Mouse (Mus musculus) forebrain, postnatal 0 days (tissue): ENCODE measurements at regions not wholly inside any gene's neighbourhood (a gene's known extent, or its start where the extent isn't known, plus 50 kb on each side); places are given as distances from the start of the nearest gene placed in this dataset.

Experiments used
- ATAC-seq: fragments of 200-750 bp; cut with Nextera tagmentation; 2 replicates; pipeline ENCODE4 v1.8.0; 2017; ENCODE audit warnings: mild to moderate bottlenecking, moderate library complexity
- DNase-seq: peaks from one replicate; pipeline ENCODE4 v3.0.0-alpha.2; 2015
- H3K27ac ChIP-seq: fragments of 300-500 bp; sonication (generic); 2 replicates; pipeline ENCODE4 v1.5.1; 2014; ENCODE audit warnings: low read depth, mild to moderate bottlenecking, antibody characterized with exemption, low read length, moderate library complexity, mixed read lengths
- H3K27me3 ChIP-seq: fragments of 300-500 bp; sonication (generic); 2 replicates; pipeline ENCODE4 v1.6.1; 2014; ENCODE audit warnings: mild to moderate bottlenecking, low read length, mixed read lengths; ENCODE audit not compliant: insufficient read depth
- H3K36me3 ChIP-seq: fragments of 300-500 bp; sonication (generic); 2 replicates; pipeline ENCODE4 v1.6.1; 2014; ENCODE audit warnings: mild to moderate bottlenecking, moderate library complexity; ENCODE audit not compliant: insufficient read depth
- H3K4me1 ChIP-seq: fragments of 300-500 bp; sonication (generic); 2 replicates; pipeline ENCODE4 v1.6.1; 2014; ENCODE audit warnings: antibody characterized with exemption; ENCODE audit not compliant: insufficient read depth
- H3K4me2 ChIP-seq: fragments of 300-500 bp; sonication (generic); 2 replicates; pipeline ENCODE4 v1.6.1; 2014; ENCODE audit warnings: low read depth, mild to moderate bottlenecking, moderate library complexity
- H3K4me3 ChIP-seq: fragments of 300-500 bp; sonication (generic); 2 replicates; pipeline ENCODE4 v1.5.1; 2014; ENCODE audit warnings: low read depth, low read length, mixed read lengths
- H3K9ac ChIP-seq: fragments of 300-500 bp; sonication (generic); 2 replicates; pipeline ENCODE4 v1.6.1; 2014; ENCODE audit warnings: mild to moderate bottlenecking
- H3K9me3 ChIP-seq: fragments of 300-500 bp; sonication (generic); 2 replicates; pipeline ENCODE4 v1.6.1; 2016; ENCODE audit warnings: low read length
- CTCF ChIP-seq: sonication (generic); IDR thresholded peaks from 2 replicates; pipeline ENCODE4 v1.5.1; 2016; ENCODE audit warnings: antibody characterized with exemption, control low read depth, low read depth
- WGBS: fragments of 180-500 bp; shearing (Covaris S2); extraction: QIAGEN DNeasy Blood & Tissue Kit; methylation state at CpG from one replicate; pipeline ENCODE4 v1.1.7; 2014; 5-methylcytosine and 5-hydroxymethylcytosine counted together

- DNase-seq (no peak), ATAC-seq (no peak)
- WGBS = 29% methylated on average over 8 of the region's 8 CpGs
- Histone ChIP-seq H3K27me3 (no peaks in the 10 kb centered on the region), H3K9ac (no peak overlapping the region), H3K36me3 (no peaks in the 10 kb centered on the region), H3K9me3 (no peaks in the 10 kb centered on the region), H3K4me3 (no peak overlapping the region), H3K4me2 (no peak overlapping the region), H3K27ac (no peak overlapping the region), H3K4me1 (no peaks in the 10 kb centered on the region)
- no peak for TF ChIP-seq CTCF
Measured at GRCm38 (mm10) chr6:111621684-111622480, 651.7 kb upstream of the Lmcd1 start.

GRCm38 (mm10) chr6:111622481-111623139, 650.9 kb upstream of the Lmcd1 start:
- Histone ChIP-seq H3K4me2 (no peak overlapping the region), H3K9me3 (no peaks in the 10 kb centered on the region), H3K27ac (no peak overlapping the region), H3K4me1 (no peaks in the 10 kb centered on the region), H3K27me3 (no peaks in the 10 kb centered on the region), H3K4me3 (no peak overlapping the region), H3K9ac (no peak overlapping the region), H3K36me3 (no peaks in the 10 kb centered on the region)
- no peak for DNase-seq
- 14% methylated on average over 7 of the region's 7 CpGs for WGBS
- TF ChIP-seq CTCF = no peak
- peak; percentile 43 for ATAC-seq

GRCm38 (mm10) chr6:111623140-111623497, 650.4 kb upstream of the Lmcd1 start:
- Histone ChIP-seq H3K36me3 (no peaks in the 10 kb centered on the region), H3K4me2 (no peak overlapping the region), H3K4me1 (no peaks in the 10 kb centered on the region), H3K27me3 (no peaks in the 10 kb centered on the region), H3K4me3 (no peak overlapping the region), H3K27ac (no peak overlapping the region), H3K9me3 (no peaks in the 10 kb centered on the region), H3K9ac (no peak overlapping the region)
- DNase-seq (no peak), ATAC-seq (no peak)
- 59% methylated on average over 4 of the region's 4 CpGs for WGBS
- no peak for TF ChIP-seq CTCF

GRCm38 (mm10) chr6:111625501-111625900, 648.1 kb upstream of the Lmcd1 start:
- Histone ChIP-seq H3K9me3 (no peaks in the 10 kb centered on the region), H3K27me3 (no peaks in the 10 kb centered on the region), H3K27ac (no peak overlapping the region), H3K9ac (no peak overlapping the region), H3K36me3 (no peaks in the 10 kb centered on the region), H3K4me2 (no peak overlapping the region), H3K4me3 (no peak overlapping the region), H3K4me1 (no peaks in the 10 kb centered on the region)
- ATAC-seq (no peak), DNase-seq (no peak)
- TF ChIP-seq CTCF = no peak

- H3K4me3 ChIP-seq = no peak overlapping the region
- 84% methylated on average over 3 of the region's 3 CpGs for WGBS
- H3K36me3 ChIP-seq = no peaks in the 10 kb centered on the region
- H3K9ac ChIP-seq = no peak overlapping the region
- no peaks in the 10 kb centered on the region for H3K4me1 ChIP-seq
- DNase-seq = no peak
- no peak overlapping the region for H3K27ac ChIP-seq
- no peaks in the 10 kb centered on the region for H3K9me3 ChIP-seq
- no peak for TF ChIP-seq CTCF
- no peak for ATAC-seq
- H3K4me2 ChIP-seq = no peak overlapping the region
- no peaks in the 10 kb centered on the region for H3K27me3 ChIP-seq
Measured at GRCm38 (mm10) chr6:111652736-111653135, 620.8 kb upstream of the Lmcd1 start.

- no peak for ATAC-seq
- no peaks in the 10 kb centered on the region for H3K9me3 ChIP-seq
- no peak for TF ChIP-seq CTCF
- no peak overlapping the region for H3K9ac ChIP-seq
- DNase-seq = no peak
- 50% methylated on average over 2 of the region's 2 CpGs for whole genome bisulfite sequencing
- H3K27me3 ChIP-seq = no peaks in the 10 kb centered on the region
- no peak overlapping the region for H3K4me2 ChIP-seq
- no peak overlapping the region for H3K27ac ChIP-seq
- H3K36me3 ChIP-seq = no peaks in the 10 kb centered on the region
- no peak overlapping the region for H3K4me3 ChIP-seq
- no peaks in the 10 kb centered on the region for H3K4me1 ChIP-seq
Measured at GRCm38 (mm10) chr6:111659957-111660356, 613.6 kb upstream of the Lmcd1 start.

- Histone ChIP-seq H3K27me3 (no peaks in the 10 kb centered on the region), H3K9me3 (no peaks in the 10 kb centered on the region), H3K27ac (no peak overlapping the region), H3K4me3 (no peak overlapping the region), H3K4me1 (no peaks in the 10 kb centered on the region), H3K4me2 (no peak overlapping the region), H3K9ac (no peak overlapping the region), H3K36me3 (no peaks in the 10 kb centered on the region)
- peak; percentile 27 for DNase-seq
- no peak for TF ChIP-seq CTCF
- peak; percentile 32; the same call in 1 of the 2 replicates for ATAC-seq
Measured at GRCm38 (mm10) chr6:111664603-111665002, 609.0 kb upstream of the Lmcd1 start.
